In the genomic region with DNA sequence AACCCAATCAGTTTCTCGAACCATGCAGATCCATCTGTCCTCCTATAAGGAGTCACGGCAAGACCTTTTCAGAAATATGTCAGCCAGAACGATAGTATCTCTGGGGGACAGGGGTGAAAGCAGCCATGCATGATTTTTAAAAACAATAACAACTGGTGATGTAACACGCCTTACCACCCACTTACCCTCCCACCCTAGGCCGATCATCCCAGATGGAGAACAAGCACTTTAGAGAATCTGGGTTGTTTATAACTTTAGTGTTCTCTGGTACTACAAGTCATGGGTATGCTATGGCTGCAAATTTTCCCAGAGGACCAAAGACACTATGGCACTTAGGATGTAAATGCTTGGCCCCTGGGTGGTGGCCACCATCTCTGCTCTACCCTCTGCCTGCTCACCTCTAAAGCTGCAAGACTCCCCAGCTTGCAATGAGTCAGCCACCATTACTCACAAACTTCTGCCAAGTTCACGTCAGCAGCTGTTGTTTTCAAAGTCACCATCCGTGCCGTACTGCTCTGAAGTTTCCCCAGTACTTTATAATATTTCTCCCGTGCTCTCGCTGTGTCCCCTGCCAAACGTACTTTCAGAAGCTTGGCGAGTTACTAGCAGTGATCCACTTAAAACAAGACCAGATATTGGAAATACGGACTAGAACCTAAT, we compare ENCODE assay signal across 8 mouse cellular contexts. TPM values are rescaled to one million over a fixed set of nuclear protein-coding genes. Genes with fewer than 3 reads are reported as not detected.
DNase-seq lines count a peak whose midpoint lies in the region; ATAC-seq lines count a peak whose summit lies in the region.

No protein-coding gene starts in this region.

- peak; percentile 26 for DNase-seq in kidney, adult 11 months
- no peak for DNase-seq in kidney, adult 9 months
- DNase-seq in 3T3-L1 (ENCODE audit: low read depth, low spot score) = peak; percentile 95
- DNase-seq in adrenal gland, postnatal 10 days = peak; percentile 81
- DNase-seq in layer of hippocampus, adult 9-11 months = peak; percentile 74
- no peak for DNase-seq in spleen, postnatal 36 days (ENCODE audit: low spot score in 2 of 2)
- DNase-seq in gastrocnemius, postnatal 10 days = no peak

- ATAC-seq in megakaryocyte, adult 5-6 weeks (ENCODE audit: poor library complexity, severe bottlenecking) = no peak

RNA-seq across cellular contexts. Expression of a gene that starts 7.9 kb away (rescaled TPM):
- 10 to 100 TPM; 32.2 to 35.5 TPM for total RNA-seq in adrenal gland, postnatal 10 days (2021)
- 17.5 and 18.8 TPM in 2 replicates for total RNA-seq in megakaryocyte, adult 5-6 weeks (2015)
- 20.9 and 23.1 TPM in 2 replicates for total RNA-seq in megakaryocyte, adult 5-6 weeks (2017)
- 1 to 10 TPM; 7.1 to 7.3 TPM for total RNA-seq in gastrocnemius, postnatal 10 days (2021)

Comparison
In these comparisons a context has a peak if more than half of its experiments do, and no peak if none do; other contexts are left out.
1. DNase-seq: peak in kidney, adult 11 months (single experiment), 3T3-L1 (single experiment), adrenal gland, postnatal 10 days (single experiment) and layer of hippocampus, adult 9-11 months (single experiment); none in kidney, adult 9 months (single experiment), spleen, postnatal 36 days (0 of 2) and gastrocnemius, postnatal 10 days (single experiment).